Mouse (Mus musculus): ENCODE data around the gene Ccdc174.
"Not testable (repeated sequence)": the region's sequence is repeated elsewhere in the genome, so short reads cannot be mapped to it uniquely, and the experiment has no call there.

The Ccdc174 gene

DNA sequence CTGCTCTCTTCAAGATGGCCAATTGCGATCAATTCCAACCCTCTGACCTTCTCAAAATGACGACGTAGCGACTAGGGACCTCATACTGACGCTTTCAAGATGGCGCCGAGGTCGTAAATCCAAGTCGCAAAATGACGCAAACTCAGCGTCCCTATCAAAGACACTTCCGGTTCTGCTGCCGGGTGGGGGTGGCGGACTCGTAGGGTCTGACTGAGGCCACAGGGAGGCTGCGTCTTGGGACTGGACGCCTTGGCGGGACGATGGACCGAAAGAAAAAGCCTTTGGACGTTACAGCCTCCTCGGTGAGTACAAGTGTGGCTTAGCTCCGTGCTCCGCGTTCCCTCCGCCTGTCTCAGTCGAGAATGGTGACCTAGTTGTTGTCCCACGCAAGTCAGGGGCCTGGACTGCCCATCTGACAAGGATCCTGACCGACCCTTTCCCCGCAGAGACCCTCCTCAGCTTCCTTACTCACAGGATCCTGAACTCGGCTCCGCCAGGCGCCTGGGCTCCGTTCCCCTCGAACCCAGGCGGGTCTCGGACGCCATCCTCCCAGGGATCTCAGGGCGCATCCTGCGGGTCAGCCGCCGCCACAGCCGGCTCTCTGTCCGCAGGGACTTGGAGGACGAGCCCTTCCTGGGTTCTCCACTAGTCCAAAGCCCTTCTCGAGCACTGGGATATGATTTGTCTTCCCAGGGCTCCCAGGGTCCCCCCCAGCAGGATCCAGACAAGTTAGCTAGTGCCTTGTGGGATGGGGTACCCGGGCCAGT lies at the start of gene Ccdc174:
TSS of gene Ccdc174 (plus strand) at position 169 of the 767 bp plus-strand sequence.
- peak; percentile 98 for DNase-seq (ENCODE audit: low spot score)

DNA sequence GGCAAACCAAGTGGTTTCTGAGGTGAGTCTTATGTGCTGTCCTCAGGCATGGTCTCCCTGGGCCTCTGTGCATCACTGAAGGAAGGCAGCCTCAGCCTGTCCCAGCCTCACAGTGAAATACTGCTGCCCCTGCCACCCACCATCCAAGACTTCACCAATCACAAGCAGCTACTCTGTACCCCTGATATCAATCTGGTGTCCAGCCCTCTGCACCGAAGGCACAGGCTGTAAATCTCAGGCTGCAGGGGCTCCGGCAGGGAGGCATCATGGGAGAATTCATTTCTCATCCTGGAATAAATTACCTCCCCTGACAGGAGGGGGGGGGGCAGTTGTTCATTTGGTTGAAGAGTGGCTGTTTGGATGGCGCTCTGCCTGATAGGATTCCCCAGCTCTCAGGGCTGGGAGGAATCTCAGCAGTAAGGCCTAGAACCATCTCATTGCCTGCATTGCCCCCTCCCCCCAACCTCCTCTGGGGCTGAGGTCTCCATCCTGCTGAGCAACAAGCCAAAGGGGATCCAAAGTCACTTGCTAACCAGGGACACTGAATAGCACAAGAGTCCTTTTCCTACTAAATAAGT lies 44.9 kb upstream of the Ccdc174 start:
- no peak for DNase-seq (ENCODE audit: low spot score)

DNA sequence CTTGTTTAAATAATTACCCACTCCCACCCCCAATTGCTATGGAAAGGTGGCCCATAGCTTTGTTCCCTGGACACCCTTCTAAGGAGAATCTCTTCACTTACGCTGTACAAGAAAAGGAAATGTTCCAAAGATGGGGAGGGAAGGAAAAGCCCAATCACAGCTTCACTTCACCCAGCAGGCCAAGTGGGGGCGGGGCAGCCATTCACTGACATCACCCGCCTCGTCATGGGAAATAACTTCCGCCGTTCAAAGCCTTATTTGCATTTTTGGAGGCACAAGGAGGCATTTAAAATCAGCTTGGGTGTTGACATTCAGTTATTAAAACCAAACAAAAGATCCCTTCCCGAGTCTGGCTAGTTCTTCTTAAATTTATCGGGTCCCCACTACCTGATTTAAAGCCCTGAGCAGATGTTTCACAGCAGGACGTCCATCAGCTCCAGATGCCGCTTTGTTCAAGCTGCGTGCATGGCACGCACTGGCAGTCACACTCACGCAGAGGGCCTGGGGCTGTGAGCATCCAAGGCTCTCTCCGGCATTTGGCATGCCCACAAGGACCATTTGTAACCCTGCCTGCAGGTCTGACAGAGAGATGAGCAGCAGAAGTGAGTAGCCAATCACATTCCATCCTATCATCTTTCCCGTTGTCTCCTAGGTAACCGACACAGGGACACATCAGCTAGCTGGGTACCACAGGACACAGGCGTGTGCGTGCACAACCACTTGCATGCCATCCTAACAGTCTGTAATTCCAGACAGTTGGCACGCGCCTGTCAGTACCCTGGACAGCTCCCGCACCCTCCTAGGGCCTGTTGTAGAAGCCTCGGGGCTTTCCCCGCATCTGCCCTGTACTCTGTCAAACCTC lies 38.6 kb upstream of the Ccdc174 start:
- peak; percentile 80 for DNase-seq (ENCODE audit: low spot score)

DNA sequence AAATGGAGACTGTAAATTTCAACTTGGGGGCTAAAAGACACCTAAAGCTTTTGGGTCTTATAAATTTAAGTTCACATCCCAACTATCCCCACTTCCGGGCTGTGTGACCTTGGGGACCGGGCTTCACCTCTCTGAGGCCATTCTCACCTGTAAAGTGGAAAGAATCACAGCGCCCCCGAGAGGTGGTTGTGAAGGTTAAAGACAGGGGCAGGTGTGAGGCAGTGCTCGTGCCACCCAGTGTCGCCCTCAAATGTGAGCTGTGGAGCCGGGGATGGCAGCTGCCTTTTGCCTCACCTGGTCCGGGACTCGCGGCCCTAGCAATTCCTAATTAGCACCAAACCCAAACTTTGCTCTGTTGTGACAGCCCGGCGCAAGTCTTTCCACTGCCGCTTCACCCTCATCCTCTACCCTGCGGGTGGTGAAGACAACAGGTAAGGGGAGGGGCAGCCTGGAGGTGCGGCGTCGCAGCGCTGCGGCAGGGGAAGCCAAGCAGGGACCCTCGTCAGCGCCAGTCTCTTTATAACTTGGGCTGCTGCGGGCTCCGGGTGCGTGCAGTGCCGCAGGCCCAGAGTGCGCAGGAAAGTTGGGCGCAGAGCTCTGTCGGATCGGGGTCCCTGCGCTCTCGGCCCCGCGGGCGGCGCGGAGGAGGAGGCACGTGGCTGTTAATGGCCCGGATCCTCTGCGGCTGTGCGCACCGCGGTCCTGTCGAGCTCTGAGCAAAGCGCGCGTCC lies 34.8 kb upstream of the Ccdc174 start:
- DNase-seq (ENCODE audit: low spot score) = no peak

DNA sequence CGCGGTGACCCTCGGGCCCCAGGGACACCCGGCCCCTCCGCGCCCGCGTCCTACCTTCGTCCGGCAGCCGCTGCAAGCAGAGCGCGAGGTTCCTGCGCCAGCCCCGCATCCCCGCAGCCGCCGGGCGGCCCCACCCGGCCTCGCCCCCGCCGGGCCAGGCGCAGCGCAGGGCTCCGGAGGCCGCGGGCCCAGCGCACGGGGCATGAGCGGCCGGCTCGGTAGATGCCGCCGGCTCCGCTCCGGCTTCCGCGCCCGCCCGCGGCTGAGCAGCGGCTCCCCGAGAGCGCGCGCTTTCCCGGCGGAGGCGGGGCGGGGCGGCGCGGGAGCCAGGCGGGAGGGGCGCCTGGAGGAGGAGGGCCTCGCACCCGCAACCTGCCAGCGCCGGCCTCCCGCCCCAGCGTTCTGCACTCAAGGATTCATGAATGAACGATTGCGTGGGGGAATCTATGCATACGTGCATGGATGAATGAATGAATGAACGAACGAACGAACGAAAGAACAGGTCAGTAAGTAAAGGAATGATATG lies 34.2 kb upstream of the Ccdc174 start:
- peak; percentile 36 for DNase-seq (ENCODE audit: low spot score)

DNA sequence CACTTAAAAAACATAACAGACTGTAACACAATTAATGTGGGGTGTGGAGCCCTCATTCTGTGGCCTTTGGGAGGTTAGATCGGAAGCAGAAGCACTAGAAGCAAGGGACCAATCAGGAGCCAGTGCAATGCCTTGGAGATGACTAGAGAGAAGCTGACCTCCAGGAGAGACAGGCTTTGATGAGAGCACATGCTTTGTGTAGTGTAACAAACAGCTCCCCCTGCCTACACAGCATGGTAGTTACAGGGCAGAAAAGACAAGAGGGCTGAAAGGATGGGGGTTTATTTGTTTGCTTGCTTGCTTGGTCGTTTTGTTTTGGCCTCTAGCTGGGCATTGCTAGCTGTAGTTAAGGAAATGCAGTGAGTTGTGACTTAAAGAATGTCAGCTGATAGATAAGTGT lies 25.3 kb upstream of the Ccdc174 start:
- DNase-seq (ENCODE audit: low spot score) = peak; percentile 75

DNA sequence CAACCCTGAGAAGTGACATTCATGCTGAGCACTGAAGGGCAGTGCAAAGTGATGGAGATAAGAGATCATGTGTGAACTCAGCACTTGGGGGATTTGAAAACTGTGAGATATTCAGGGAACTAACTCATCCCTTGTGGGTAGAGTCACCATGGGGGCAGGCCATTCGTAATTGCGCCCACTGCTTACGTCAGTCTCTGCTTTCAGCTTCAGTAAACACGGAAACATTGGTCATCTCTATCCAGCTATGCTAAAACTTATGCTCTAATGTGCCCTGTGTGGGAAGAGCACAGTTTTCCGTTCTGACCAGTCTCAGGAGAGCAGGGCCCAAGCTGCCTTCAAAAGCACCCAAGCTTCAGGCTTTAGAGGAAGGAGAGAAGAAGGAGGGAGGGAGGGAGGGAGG lies 19.5 kb upstream of the Ccdc174 start:
- no peak for DNase-seq (ENCODE audit: low spot score)

DNA sequence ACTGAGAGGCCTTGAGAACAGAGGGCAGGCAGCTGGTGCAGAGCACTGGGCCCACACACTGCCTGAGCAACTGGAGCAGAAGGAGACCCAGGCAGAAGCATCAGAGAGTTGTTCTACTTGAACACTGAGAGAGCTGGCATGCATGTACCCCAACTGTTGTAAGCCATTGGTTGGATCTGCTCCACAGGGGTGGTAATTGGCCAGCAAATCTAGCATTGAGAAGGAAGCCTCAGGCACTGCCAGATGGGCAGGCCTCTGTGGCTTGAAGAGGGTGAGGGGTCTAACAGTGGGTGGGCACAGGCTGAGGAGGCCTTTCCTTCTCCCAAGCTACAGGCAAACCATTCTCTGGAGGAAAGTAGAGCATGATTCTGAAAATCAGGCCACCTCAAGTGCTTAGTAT lies 15.0 kb upstream of the Ccdc174 start:
- DNase-seq (ENCODE audit: low spot score) = no peak

DNA sequence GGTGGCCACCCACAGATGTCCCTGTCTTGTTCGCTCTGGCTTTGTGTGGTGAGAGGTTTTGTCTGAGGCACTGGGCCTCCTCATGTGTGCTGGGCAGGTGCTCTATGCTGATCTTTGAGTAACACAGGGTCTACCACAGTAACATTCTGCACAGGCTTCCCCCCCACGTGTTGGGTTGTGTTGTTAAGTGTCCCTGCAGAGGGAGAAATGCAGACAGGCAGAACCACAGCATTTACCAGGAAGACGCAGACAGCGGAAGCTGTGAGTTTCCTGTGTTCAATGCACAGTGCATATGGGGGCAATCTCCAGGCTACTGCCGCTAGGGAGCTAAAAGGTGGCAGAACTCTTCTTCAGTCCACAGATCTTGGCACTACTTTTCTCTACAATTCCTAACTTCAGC lies 13.3 kb upstream of the Ccdc174 start:
- DNase-seq (ENCODE audit: low spot score) = no peak

DNA sequence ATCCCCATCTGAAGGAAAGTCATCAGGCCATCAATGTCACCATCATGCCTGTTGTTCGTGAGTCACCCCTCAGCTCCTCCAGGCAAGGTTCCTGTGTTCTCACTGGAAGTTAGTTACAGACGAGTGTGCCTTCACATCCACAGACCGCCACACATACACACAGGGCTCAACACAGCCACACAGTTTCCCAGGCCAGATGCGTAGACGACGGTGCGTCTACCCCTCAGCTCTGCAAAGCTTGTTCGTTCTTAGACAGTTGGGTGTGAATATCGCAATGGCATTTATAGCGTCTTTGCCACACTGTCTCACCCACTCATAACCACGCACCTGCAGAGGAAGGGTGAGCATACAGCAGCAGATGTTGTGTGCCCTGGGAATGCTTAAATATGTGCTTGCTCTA lies 12.3 kb upstream of the Ccdc174 start:
- no peak for DNase-seq (ENCODE audit: low spot score)

DNA sequence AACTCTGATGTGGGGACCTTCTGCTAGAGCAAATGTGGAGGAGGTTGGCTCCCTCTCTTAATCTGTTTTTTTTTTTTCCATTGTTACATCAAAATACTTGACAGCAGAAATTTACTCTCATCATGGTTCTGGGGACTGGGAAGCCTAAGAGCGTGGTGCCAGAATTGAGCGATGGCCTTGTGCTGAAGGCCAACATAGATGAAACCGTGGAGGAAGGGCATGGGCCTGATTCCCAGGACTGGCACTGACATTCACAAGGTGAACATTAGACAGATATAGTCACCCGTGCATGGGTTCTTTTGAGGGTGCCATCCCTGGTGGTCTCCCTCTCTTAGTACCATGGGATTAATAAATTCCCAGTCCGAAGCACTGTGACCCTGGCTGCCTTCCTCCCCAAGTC lies 9.8 kb upstream of the Ccdc174 start:
- DNase-seq (ENCODE audit: low spot score) = no peak

DNA sequence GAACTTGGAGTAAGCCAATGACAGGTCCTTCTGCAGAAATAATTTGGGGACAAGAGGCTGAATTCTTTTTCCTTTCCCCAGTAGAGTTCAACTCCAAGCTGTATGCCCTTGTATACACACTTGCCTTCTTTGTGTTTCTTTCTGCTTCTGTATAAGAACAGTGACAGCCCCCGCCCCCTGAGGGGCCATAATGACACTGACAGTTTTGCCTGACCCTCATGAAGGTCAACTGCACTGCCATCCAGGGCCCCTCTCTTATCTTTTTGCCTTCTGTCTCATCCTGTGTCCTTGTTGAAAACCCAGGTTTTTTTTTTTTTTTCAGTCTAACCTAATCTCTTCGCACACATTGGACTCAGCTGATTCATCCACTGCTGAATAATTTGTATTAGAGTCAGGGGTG lies 5.1 kb upstream of the Ccdc174 start:
- no peak for DNase-seq (ENCODE audit: low spot score)

DNA sequence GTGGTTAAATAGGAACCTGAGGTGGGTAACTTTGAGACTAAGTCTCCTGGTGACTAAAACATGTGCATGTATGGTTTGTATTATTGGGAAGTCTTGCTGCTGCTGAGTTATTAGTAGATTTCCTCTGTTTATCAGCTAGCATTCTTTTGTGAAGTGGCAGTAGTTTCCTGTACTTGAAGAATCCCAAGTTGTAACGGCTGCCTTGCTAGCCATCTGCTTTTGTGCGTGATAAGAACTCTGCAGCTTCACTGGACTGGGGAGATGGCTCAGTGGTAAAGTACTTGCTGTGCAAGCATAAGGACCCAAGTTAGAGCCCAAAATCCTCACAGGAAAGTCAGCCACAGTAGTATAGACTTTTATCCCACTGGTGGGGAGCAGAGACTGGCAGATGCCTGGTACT lies 6.0 kb downstream of the Ccdc174 start:
- no peak for DNase-seq (ENCODE audit: low spot score)

DNA sequence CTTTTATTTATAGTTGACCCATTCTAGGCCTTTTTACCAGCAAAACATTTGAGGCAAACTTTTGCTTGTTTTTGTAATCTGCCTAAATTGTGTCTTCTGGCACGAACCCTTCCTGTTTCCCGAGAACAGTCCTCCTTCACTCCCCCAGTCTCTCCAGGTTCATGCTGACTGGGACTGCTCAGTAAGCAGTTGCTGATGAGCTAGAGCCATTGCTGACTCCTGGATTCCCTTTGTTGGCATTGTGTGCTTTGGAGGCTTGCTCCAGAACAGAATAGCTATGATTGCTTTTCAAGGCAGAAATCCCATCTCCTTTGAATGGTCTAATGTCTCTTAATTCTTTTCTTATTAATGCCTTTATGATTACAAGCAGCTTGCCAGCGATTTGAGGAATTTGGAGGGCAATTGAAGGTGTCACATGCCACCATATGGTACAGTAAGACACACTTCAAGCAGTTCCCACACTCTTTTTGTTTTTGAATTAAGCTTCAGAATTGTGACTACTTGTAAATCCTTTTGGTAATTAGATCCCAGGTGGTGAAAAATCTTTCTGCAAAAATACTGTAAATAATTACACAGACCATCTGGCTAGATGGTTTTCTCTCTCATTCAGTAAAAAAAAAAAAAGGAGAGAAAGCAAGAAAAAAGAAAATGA lies 11.5 kb downstream of the Ccdc174 start:
- no peak for DNase-seq (ENCODE audit: low spot score)

DNA sequence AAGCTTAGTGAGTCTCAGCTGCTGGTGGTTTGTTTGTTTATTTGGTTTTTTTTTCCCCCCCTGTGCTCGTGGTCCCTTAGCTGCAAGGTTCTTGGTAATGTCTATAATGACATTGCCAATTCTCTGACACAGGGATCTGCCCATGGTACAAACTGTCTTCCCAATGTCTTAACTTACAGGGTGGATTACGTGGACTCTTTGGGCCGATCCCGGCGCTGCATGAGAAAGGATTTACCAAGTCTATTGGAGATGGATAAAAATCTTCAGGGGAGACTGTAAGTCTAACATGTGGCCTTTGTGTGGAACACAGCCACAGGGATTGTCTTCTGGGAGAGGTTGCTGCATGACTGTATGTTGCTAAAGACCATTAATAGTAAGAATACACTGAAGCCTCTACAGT lies 12.8 kb downstream of the Ccdc174 start:
- no peak for DNase-seq (ENCODE audit: low spot score)

DNA sequence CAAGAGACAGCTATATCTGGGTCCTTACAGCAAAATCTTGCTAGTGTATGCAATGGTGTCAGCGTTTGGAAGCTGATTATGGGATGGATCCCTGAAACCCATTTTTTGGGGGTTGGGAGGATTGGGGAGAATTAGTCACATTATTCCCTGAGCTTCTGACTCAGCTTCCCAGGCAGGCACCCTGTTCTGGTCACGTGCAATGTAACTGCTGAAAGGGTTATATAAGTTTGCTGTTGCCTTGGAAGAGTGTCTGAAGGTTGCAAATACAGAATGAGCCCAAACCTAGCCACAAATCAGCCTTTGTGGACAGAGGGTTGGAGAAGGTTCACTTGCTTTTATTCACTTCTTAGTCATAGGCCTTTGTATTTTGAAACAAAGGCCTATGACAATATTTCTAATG lies 13.9 kb downstream of the Ccdc174 start:
- no peak for DNase-seq (ENCODE audit: low spot score)

DNA sequence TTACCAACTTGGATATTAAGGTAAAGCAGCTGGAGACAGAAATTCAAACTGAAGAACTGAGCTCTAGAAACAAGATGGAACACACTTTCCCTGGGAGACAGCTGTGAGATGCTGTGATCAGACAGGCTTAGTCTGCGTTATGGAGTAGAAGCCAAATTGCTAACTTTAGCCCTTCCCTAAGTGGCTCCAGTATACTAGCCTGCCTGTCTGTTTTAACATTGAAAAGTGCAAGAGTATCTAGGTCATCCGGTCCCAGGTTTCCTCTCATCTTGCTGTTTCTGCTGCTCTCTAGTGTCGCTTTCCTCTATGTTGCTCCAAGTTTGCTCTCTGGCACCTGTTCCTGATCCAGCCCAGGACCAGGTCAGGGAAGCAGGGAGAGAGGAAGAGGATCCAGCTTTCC lies 18.9 kb downstream of the Ccdc174 start:
- no peak for DNase-seq (ENCODE audit: low spot score)

DNA sequence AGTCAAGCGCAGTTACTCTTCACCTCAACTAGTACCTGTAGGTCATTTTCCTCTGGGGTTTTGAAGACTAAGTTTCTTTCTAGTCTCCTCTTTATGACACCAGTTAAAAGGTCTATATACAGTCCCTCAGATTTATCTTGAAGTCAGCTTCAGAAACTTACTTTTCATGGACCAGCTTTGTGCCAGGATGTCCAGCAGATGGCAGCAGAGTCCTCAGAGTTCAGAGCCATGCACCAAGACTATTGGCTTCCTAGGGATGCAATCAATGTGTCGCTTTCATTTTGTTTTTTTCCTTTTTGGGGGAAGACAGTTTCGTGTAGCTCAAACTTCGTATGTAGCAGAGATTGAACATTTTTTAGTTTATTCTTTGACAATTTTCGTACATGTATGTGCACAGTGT lies 23.7 kb downstream of the Ccdc174 start:
- DNase-seq (ENCODE audit: low spot score) = peak; percentile 92

DNA sequence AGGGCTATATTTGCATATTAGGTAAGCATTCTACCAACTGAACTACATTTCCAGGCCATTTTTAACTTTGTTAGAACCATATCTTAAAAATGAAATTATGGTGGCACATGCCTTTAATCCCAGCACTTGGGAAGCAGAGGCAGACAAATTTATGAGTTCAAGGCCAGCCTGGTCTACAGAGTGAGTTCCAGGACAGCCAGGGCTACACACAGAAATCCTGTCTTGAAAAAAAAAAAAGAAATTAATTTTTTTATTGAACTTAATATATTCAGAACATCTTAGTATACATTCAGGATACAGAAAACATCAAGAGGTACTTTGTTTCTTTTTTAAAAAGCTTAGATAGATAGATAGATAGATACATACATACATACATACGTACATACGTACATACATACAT lies 24.7 kb downstream of the Ccdc174 start, which contains the start of gene 4930590J08Rik:
TSS of gene 4930590J08Rik (plus strand) at position 301 of the 400 bp plus-strand sequence.
- not testable (repeated sequence) for DNase-seq (ENCODE audit: low spot score)

DNA sequence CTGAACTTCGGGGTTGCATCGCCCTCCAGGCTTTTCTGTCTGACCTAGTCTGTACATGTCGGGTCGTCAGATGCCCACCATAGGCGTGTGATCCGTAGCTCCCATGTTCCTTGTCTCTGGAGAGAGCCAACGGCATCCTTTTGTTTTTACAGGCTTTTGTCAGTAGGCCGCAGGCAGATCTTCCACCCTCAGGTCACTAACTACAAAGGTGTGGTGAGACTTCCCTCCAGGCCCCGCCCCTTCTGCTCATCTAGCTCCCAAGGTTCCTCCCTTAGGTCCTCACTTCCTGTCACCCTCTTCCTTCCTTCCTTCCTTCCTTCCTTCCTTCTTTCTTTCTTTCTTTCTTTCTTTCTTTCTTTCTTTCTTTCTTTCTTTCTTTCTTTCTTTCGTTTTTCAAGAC lies 36.2 kb downstream of the Ccdc174 start:
- no peak for DNase-seq (ENCODE audit: low spot score)

DNA sequence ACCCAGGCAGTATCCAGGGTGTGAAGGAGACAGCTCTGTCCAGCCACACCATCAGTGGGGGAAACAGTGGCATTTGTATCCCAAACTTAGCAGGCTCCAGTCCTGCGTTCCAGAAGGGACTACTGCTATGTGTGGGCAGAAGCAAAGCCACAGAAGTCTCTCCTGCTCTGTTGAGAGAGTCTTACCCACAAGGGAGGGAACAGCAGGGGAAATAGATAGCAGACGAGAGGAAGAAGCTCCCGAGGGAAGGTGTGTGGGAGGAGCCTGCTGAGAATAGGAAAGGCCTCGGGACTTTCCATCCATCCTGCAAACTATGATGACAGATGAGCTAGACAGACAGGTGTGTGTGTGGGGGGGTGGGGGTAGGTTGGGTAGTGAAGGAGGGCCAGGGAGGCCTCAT lies 39.4 kb downstream of the Ccdc174 start:
- DNase-seq (ENCODE audit: low spot score) = peak; percentile 31
